Mouse (Mus musculus): ENCODE results near the gene Arid4a.

DNA sequence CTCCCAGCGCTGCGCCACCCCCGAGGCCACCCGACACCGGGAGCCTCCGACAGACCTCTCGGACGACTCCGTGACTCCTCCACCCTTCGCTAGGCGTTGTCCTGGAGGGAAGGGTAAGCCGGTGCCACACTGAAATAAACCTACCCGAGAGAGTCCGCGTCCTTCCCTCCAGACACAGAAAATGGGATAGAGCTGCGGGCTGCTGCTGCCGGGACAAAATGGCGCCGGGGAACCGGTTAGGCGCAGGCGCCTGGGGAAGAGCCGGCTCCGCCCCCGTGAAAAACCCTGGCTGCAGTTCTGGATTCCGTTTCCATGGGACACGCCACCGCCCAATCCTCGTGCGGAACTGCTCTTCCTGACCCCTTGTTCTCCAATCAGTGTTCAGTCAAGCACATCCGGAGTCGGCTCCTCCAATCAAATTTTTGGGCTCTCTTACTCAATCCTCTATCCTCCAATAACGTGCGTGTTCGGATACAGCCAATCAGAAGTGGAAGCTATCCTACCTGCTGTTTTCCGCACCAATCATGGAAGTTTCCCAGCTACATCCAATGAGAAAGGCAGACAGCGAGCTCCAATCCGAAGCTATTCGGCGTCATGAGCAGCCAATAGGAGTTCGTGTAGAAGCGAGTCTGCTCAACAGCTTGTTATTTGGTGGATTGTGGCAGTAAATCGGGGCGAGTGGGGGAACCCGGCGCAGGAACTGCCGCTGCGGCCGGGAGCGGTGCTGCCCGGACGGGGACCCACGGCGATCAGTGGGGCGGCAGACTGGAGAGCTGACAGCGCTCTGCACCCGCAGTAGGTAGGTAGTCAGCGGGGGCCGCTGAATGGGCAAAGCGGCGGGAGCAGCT, at the start of gene Arid4a:
- peak; percentile 91 for TF ChIP-seq EP300 (IDR thresholded peaks at IDR 0.05; ENCODE audit: low read depth)
- TF ChIP-seq CTCF (IDR thresholded peaks at IDR 0.05; ENCODE audit: low read depth) = no peak
